Mouse (Mus musculus) bone marrow macrophage, adult 2 months (primary cell): ENCODE data around the gene Gabrr1.

Experiments used
- CTCF ChIP-seq: IDR thresholded peaks from 2 replicates; pipeline ENCODE4 v1.5.1; 2012; ENCODE audit warnings: low read depth, mild to moderate bottlenecking, low read length, moderate library complexity
- POLR2A ChIP-seq: IDR thresholded peaks from 2 replicates; pipeline ENCODE4 v1.6.1; 2012; ENCODE audit warnings: mild to moderate bottlenecking, low read depth, low read length, borderline replicate concordance

- no peak for TF ChIP-seq CTCF
- no peak for TF ChIP-seq POLR2A
These were observed 56.7 kb downstream of the Gabrr1 start for GRCm38 (mm10) chr4:33188781-33189734.
